Mouse (Mus musculus) gonadal fat pad, adult 2 months (tissue): ENCODE measurements around the gene Pde8b. TPM values are rescaled to one million over a fixed set of nuclear protein-coding genes. Genes with fewer than 3 reads are reported as not detected.

Source experiments
- DNase-seq: peaks from one replicate; pipeline ENCODE4 v3.0.0-alpha.2; 2012; ENCODE audit warnings: low read depth
- polyA plus RNA-seq: library from polyadenylated mRNA; depleted of rRNA; stranded (reverse); fragments of >200 nt; gene quantifications from 2 replicates; pipeline ENCODE4 v1.2.3, GENCODE M21; 2012

Pde8b gene
- polyA plus RNA-seq, 1 experiment = 15.8 TPM

- no peak for DNase-seq
Observed at GRCm38 (mm10) chr13:95081082-95081481, 169.1 kb downstream of the Pde8b start.

GRCm38 (mm10) chr13:95078492-95078891 is 171.6 kb downstream of the Pde8b start:
- DNase-seq = no peak

GRCm38 (mm10) chr13:95077688-95078087 is 172.4 kb downstream of the Pde8b start:
- DNase-seq = no peak

- no peak for DNase-seq
Observed at GRCm38 (mm10) chr13:95076142-95076541, 174.0 kb downstream of the Pde8b start.

GRCm38 (mm10) chr13:95073445-95074172 is 176.5 kb downstream of the Pde8b start:
- no peak for DNase-seq

GRCm38 (mm10) chr13:95070268-95070667 is 179.9 kb downstream of the Pde8b start:
- no peak for DNase-seq

GRCm38 (mm10) chr13:95067854-95068253 is 182.3 kb downstream of the Pde8b start:
- DNase-seq = no peak

- DNase-seq = no peak
Observed at GRCm38 (mm10) chr13:95063390-95064017, 186.6 kb downstream of the Pde8b start.

- no peak for DNase-seq
Observed at GRCm38 (mm10) chr13:95058885-95059284, 191.3 kb downstream of the Pde8b start.

GRCm38 (mm10) chr13:95056501-95057280 is 193.4 kb downstream of the Pde8b start:
- DNase-seq = no peak

- no peak for DNase-seq
Observed at GRCm38 (mm10) chr13:95055742-95056388, 194.3 kb downstream of the Pde8b start.

- no peak for DNase-seq
Observed at GRCm38 (mm10) chr13:95052421-95052820, 197.7 kb downstream of the Pde8b start.

GRCm38 (mm10) chr13:95050398-95050797 is 199.7 kb downstream of the Pde8b start:
- no peak for DNase-seq

- DNase-seq = no peak
Observed at GRCm38 (mm10) chr13:95044108-95044507, 206.0 kb downstream of the Pde8b start.

- no peak for DNase-seq
Observed at GRCm38 (mm10) chr13:95040140-95040738, 209.9 kb downstream of the Pde8b start.

- DNase-seq = no peak
Observed at GRCm38 (mm10) chr13:95038200-95038599, 211.9 kb downstream of the Pde8b start.

GRCm38 (mm10) chr13:95034715-95035114 is 215.4 kb downstream of the Pde8b start:
- DNase-seq = no peak

GRCm38 (mm10) chr13:95034094-95034493 is 216.0 kb downstream of the Pde8b start:
- DNase-seq = no peak

GRCm38 (mm10) chr13:95032973-95033372 is 217.2 kb downstream of the Pde8b start:
- no peak for DNase-seq

- DNase-seq = no peak
Observed at GRCm38 (mm10) chr13:95032127-95032831, 217.9 kb downstream of the Pde8b start.

GRCm38 (mm10) chr13:95030828-95031227 is 219.3 kb downstream of the Pde8b start:
- no peak for DNase-seq
